Mouse (Mus musculus) gonadal fat pad, adult 2 months (tissue): ENCODE results near the gene Gm43552. TPM values are rescaled to one million over a fixed set of nuclear protein-coding genes. Genes with fewer than 3 reads are reported as not detected.
"Not testable (repeated sequence)": the region's sequence is repeated elsewhere in the genome, so short reads cannot be mapped to it uniquely, and the experiment has no call there.

Experiments
- DNase-seq: peaks from one replicate; pipeline ENCODE4 v3.0.0-alpha.2; 2012; ENCODE audit warnings: low read depth
- polyA plus RNA-seq: library from polyadenylated mRNA; depleted of rRNA; stranded (reverse); fragments of >200 nt; gene quantifications from 2 replicates; pipeline ENCODE4 v1.2.3, GENCODE M21; 2012; rRNA removed

The Gm43552 gene
- not detected in 2 replicates for polyA plus RNA-seq

DNA sequence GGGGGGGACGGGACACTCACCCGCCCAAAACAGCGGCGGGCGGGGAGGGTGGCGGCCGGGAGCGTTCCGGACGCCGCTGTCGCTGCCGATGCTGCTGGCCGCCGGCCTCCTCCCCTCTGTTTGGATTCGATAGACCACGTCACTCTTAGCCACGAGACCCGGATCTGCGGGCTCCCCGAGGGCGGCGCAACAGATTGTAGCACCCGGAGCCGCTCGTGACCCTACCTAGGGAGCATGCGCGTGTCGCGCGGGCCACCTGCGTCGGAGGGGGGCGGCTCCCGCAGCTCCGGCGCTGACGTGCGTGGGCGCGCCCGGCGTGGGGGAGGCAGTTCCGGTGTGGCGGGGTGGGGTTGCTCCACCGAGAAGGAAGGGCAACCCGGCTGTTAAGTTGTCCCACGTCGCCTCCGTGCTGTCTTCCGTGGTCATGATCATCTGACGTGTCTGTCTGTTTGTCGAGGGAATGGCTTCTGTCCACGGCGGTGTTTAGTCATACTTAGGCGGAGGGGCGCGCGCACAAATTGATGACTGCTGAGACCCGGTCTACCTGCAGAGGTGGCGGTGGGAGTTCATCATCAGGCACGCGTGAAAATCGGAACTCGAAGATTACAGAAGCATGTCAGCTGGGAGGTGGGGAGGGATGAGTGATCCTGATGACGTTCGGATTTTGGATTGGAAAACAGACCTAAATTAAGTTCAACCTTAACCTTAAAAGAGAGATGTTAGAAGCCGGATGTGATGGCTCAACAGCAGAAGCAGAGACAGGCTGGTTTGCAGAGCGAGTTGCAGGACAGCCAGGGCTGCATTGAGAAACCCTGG lies at the start of gene Gm43552:
Gm43552 (minus strand) TSS at position 118 of the 816 bp plus-strand sequence.
- DNase-seq: no peak

- no peak for DNase-seq
Measured at GRCm38 (mm10) chr5:65541889-65542288, 49.3 kb upstream of the Gm43552 start.

GRCm38 (mm10) chr5:65539786-65540185 lies 47.2 kb upstream of the Gm43552 start:
- DNase-seq: no peak

- DNase-seq: no peak
Measured at GRCm38 (mm10) chr5:65538829-65539228, 46.2 kb upstream of the Gm43552 start.

- DNase-seq: no peak
Measured at GRCm38 (mm10) chr5:65538121-65538520, 45.5 kb upstream of the Gm43552 start.

DNA sequence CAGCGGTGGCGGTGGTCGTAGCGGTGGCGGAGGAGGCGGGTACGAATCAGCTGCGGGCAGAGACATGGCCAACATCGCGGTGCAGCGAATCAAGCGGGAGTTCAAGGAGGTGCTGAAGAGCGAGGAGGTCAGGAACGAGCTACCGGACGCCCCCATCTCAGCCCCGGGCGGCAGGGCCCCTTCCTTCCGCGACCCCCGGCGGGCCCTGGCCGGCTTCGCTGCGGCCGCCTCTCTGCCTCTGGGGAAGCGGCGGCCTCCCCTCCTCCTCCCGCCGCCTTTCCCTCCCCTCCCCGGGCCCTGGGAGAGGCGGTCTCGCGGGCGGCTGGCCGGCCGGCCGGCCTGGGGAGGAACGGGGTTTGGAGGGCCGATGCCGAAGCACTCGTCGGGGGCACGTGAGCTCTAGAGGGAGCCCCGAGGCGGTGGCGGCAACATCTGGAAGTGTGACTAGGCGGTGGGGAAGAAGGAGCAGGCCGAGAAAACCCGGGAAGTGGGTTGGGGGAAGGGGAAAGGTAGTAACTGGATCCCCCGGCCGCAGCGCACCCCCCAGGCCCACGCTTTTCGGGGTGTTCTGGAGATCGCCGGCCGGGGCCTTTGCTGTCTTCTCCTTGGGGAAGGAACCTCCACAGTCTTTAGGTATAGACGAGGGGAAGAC lies 44.9 kb upstream of the Gm43552 start:
- no peak for DNase-seq

- DNase-seq: no peak
Measured at GRCm38 (mm10) chr5:65536751-65537419, 44.3 kb upstream of the Gm43552 start, which contains the start of the genes Smim14 and Ube2k. TSS of gene Smim14 (minus strand) at chr5:65537184. TSS of gene Ube2k (plus strand) at chr5:65537233.

DNA sequence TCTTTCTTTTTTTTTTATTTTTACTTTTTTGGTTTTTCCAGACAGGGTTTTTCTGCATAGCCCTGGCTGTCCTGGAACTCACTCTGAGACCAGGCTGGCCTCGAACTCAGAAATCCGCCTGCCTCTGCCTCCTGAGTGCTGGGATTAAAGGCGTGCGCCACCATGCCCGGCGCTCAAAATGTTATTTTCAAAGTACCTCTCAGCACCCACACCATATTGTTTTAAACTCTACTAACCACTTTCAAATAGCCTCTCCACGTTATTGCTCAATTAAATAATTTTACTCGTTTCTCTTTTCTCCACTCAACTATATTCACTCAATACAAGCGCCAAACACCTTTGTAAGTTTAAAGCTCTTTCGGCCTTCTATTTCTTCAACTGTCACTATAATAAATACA lies 43.4 kb upstream of the Gm43552 start:
- not testable (repeated sequence) for DNase-seq

- no peak for DNase-seq
Measured at GRCm38 (mm10) chr5:65535457-65536067, 42.9 kb upstream of the Gm43552 start.

DNA sequence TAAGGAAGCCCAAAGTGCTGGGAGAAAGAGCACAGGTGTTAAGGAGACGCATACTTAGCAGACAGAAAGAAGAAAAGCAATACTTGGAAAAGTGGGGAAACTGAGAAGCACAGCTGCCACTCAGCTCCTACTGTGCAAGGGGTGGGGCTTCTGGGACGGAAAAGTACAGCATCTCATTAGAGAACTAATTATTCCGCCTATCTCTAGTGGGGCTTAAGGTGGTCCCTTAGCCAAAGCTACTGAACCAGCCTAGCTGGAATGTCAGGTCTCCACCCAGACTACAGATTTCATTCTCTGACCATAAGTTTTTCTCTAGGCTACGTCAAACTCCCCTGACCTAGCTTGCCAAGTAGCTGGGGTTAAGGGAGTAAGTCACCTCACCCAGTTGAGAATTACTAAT lies 41.9 kb upstream of the Gm43552 start:
- no peak for DNase-seq

- DNase-seq: no peak
Measured at GRCm38 (mm10) chr5:65531283-65531682, 38.6 kb upstream of the Gm43552 start.

DNA sequence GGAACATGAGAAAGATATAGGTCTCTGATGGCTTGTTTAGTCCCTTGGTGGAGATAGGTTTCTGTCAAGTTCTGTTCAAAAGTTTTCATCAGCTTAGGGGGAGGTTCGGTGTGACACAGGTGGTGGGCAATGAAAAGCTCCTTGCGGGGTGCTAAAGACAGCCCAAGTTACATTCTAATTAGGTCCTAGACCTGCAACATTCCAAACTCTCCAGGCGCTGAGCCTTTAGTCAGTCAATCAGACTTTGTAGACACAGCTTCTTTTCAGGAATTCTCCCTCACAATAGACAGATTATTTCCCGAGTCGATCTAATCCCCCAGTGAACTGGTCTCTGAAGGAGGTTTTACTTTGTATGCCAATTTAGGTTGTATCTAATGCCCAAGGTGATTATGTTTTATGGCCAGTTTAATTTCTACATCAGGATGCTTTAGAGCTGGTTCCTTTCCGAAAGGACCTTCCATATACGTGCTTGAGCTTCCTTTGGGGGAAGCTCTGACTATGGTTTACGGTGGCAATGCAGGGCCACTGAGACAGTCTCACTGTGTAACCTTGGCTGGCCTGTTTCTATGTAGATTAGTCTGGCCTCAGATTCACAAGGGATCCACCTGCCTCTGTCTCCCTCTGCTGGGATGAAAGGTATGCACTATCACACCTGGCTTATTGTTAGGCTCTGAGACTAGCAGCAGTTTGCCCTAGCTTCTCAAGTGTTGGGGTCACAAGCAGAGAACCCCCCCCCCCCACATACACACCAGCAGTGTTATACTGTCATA lies 33.2 kb upstream of the Gm43552 start:
- no peak for DNase-seq

DNA sequence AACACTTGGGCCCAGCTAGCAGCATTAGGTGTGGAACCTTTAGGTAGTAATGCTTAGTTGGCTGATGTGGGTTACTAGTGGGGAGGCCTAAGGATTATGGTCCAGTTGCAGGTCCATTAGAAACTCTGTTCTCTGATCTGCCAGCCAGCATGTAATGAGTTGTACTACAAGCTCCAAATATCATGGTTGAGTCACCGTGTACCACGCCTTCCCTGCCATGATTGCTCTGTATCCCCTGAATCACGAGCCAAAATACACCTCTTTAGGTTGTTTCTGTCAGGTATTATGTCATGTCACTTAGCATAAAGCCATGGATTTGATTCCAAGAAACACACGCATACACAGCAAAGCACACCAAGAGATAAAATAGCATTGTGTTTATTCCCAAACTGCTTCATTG lies 32.2 kb upstream of the Gm43552 start:
- DNase-seq: no peak

DNA sequence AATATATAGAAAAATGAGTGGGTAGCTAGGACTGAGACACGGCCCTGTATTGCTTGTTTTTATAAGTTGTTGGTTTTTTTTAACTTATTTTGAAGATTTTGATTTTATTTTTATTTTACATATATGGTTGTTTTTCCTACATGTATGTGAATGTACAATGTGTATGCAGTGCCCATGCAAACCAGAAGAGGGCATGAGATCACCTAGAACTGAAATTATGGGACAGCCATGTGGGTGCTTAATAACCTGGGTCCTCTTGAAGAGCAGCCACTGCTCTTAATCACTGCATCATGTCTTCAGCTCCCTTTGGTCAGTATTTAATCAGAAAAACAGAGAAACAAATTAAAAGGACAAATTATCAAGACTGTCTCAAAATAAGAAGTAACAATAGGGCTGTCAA lies 29.2 kb upstream of the Gm43552 start:
- DNase-seq: no peak

GRCm38 (mm10) chr5:65514635-65515278 lies 22.1 kb upstream of the Gm43552 start:
- no peak for DNase-seq

GRCm38 (mm10) chr5:65513506-65513905 lies 20.9 kb upstream of the Gm43552 start:
- DNase-seq: no peak

- DNase-seq: no peak
Measured at GRCm38 (mm10) chr5:65508395-65508794, 15.8 kb upstream of the Gm43552 start.

DNA sequence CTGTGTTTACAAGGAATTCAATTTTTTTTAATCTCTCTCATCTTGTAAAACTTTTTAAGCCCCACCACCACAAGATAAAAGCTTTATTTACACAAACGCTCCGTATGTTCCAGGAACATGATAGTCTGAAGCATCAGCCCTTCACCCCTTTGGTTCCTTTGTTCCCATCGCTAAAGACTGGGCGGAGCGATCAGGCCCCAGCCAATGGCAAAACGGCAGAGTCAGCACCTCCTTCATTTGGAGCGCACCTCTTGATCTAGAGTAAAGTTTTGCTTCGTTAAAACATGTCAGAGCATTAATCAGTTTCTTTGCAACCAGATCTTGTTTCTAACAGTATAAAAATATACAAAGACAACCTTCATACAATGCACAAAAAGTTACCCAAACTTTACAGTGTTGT lies 13.2 kb upstream of the Gm43552 start:
- DNase-seq: no peak

GRCm38 (mm10) chr5:65501407-65501806 lies 8.8 kb upstream of the Gm43552 start:
- no peak for DNase-seq

DNA sequence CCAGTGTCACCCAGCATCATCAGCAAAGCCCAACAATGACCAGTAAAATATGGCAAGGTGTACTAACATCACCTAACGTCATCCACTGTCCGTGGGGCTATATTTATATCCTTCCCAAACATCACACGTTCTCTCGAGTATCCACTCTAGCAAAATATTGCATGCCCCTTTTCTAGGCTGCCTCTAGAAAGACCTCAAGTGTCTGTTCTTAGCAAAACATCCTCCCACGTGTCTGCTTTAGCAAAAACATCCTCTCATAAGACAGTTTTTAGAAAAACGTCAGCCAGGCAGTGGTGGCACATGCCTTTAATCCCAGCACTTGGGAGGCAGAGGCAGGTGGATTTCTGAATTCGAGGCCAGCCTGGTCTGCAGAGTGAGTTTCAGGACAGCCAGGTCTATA lies 7.6 kb upstream of the Gm43552 start:
- no peak for DNase-seq
